In the genomic region with DNA sequence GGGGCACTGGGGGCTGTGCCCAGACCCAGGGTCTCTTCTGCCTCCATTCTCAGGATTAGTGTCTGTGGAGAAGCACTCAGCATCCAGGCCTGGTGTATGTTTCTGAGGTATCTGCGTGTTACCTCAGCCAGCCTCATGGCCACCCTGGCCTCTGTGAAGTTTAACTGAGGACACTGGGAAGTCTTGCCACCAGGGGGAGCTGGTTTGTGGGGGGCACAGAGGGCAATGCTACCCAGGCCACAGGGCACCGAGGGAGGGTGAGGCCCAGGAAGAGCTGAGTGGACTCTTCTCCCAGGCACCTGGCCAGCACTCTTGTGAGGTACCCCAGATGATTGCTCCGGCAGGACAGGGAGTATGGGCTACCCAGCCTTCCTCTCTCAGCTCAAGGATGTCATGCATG, we compare ENCODE assay signal across 9 mouse cellular contexts. TPM values are rescaled to one million over a fixed set of nuclear protein-coding genes. Genes with fewer than 3 reads are reported as not detected.
A peak's percentile ranks its signal among the peaks of the same experiment; 100 is the strongest.
DNase-seq lines count a peak whose midpoint lies in the region; ATAC-seq and TF ChIP-seq lines count a peak whose summit lies in the region.
"Had no signal": no experiment of that assay in that cellular context is flagged by ENCODE, and none has a peak within 500 bp of the region (broad histone marks: within the 10 kb centered on the region; RNA-seq: fewer than 3 reads in every experiment).

No protein-coding gene starts in this region.

- intact Hi-C loops in left cerebral cortex, postnatal 36 days (cut with DNase I), result loop anchor here (5.0 kb wide), 1 partner anchor 49 kb away; no protein-coding TSS in a partner anchor

- no peaks in the 10 kb centered on the region for H3K27me3 ChIP-seq in heart, postnatal 0 days (ENCODE audit: control insufficient read depth, insufficient read depth, low read length)
- no peaks in the 10 kb centered on the region for H3K27me3 ChIP-seq in heart, embryonic 12.5 days (replicated peaks)
- H3K27me3 ChIP-seq in midbrain, embryonic 15.5 days (replicated peaks), result no peaks in the 10 kb centered on the region

- no peak for TF ChIP-seq EP300 in heart, postnatal 0 days (IDR thresholded peaks at IDR 0.05; ENCODE audit: low read depth)

- H3K36me3 ChIP-seq in heart, postnatal 0 days (replicated peaks; ENCODE audit: control insufficient read depth, insufficient read depth, low read length), result 0 out of 2 replicates have a peak, but pooled peaks cover 1% of the 10 kb centered on the region
- peaks cover 3% of the 10 kb centered on the region for H3K36me3 ChIP-seq in heart, embryonic 12.5 days
- no peaks in the 10 kb centered on the region for H3K36me3 ChIP-seq in midbrain, embryonic 15.5 days (replicated peaks)
- H3K36me3 ChIP-seq: limb, embryonic 13.5 days had no signal

- WGBS in heart, postnatal 0 days, result 65% methylated on average over 3 of the region's 3 CpGs
- WGBS in heart, embryonic 12.5 days, result 58% methylated on average over 3 of the region's 3 CpGs
- 72% methylated on average over 3 of the region's 3 CpGs for WGBS in midbrain, embryonic 15.5 days

- DNase-seq in heart, postnatal 0 days (ENCODE audit: low spot score), result no peak
- peak; percentile 45 for DNase-seq in 416B (ENCODE audit: low read depth)
- DNase-seq in adrenal gland, postnatal 14 days, result peak; percentile 74
- DNase-seq in lung, postnatal 14 days, result peak; percentile 69
- DNase-seq in left cerebral cortex, postnatal 36 days (ENCODE audit: low spot score in 2 of 2), result no peak
- no peak for DNase-seq in gastrocnemius, postnatal 25 days

- ATAC-seq in heart, postnatal 0 days (ENCODE audit: insufficient read depth, low read depth), result no peak
- no peak for ATAC-seq in heart, embryonic 12.5 days (ENCODE audit: insufficient number of reproducible peaks, low FRiP score)
- no peak for ATAC-seq in midbrain, embryonic 15.5 days (replicated peaks)

- TF ChIP-seq CTCF in heart, postnatal 0 days (IDR thresholded peaks at IDR 0.05; ENCODE audit: low read depth), result peak; percentile 70

- H3K9me3 ChIP-seq in heart, postnatal 0 days (replicated peaks; ENCODE audit: control insufficient read depth, low read length), result no peaks in the 10 kb centered on the region
- no peaks in the 10 kb centered on the region for H3K9me3 ChIP-seq in heart, embryonic 12.5 days (replicated peaks)
- no peaks in the 10 kb centered on the region for H3K9me3 ChIP-seq in midbrain, embryonic 15.5 days
- H3K9me3 ChIP-seq: limb, embryonic 13.5 days had no signal

- no peak overlapping the region for H3K4me3 ChIP-seq in heart, postnatal 0 days (ENCODE audit: low read depth, low read length)
- H3K4me3 ChIP-seq in heart, embryonic 12.5 days, result no peak overlapping the region
- no peak overlapping the region for H3K4me3 ChIP-seq in midbrain, embryonic 15.5 days
- H3K4me3 ChIP-seq: limb, embryonic 13.5 days had no signal

- H3K9ac ChIP-seq in heart, postnatal 0 days (replicated peaks; ENCODE audit: low read depth, low read length), result no peak overlapping the region
- no peak overlapping the region for H3K9ac ChIP-seq in heart, embryonic 12.5 days
- no peak overlapping the region for H3K9ac ChIP-seq in midbrain, embryonic 15.5 days
- H3K9ac ChIP-seq: limb, embryonic 13.5 days had no signal

- no peak overlapping the region for H3K27ac ChIP-seq in heart, postnatal 0 days (ENCODE audit: low read depth)
- H3K27ac ChIP-seq in heart, embryonic 12.5 days (ENCODE audit: poor library complexity, severe bottlenecking), result no peak overlapping the region
- H3K27ac ChIP-seq in midbrain, embryonic 15.5 days, result no peak overlapping the region
- H3K27ac ChIP-seq: limb, embryonic 13.5 days had no signal

- peaks cover 16% of the 10 kb centered on the region for H3K4me1 ChIP-seq in heart, postnatal 0 days (ENCODE audit: control insufficient read depth, insufficient read depth)
- peaks cover 51% of the 10 kb centered on the region for H3K4me1 ChIP-seq in heart, embryonic 12.5 days (replicated peaks)
- H3K4me1 ChIP-seq in midbrain, embryonic 15.5 days, result peaks cover 19% of the 10 kb centered on the region

- H3K4me2 ChIP-seq in heart, postnatal 0 days (ENCODE audit: low read depth, low read length), result no peak overlapping the region
- no peak overlapping the region for H3K4me2 ChIP-seq in heart, embryonic 12.5 days
- no peak overlapping the region for H3K4me2 ChIP-seq in midbrain, embryonic 15.5 days
- H3K4me2 ChIP-seq: limb, embryonic 13.5 days had no signal

RNA-seq across cellular contexts. Expression of gene Selenon, which starts 31.5 kb away (rescaled TPM):
- total RNA-seq in heart, postnatal 0 days (2014; rRNA removed; ENCODE audit: low replicate concordance), result 18.2 and 30.5 TPM in 2 replicates
- 6.8 and 7.2 TPM in 2 replicates for polyA plus RNA-seq in heart, postnatal 0 days (2015; fragmentation: Nextera tagmentation; extraction: Ambion mirVana)
- 31.7 and 31.9 TPM in 2 replicates for polyA plus RNA-seq in heart, embryonic 12.5 days (2016; fragmentation: Nextera tagmentation; extraction: Ambion mirVana)
- 30.2 and 32.3 TPM in 2 replicates for total RNA-seq in adrenal gland, postnatal 14 days (2021)
- total RNA-seq in left cerebral cortex, postnatal 36 days (2021), result 10 to 100 TPM; 19.6 to 21.2 TPM
- polyA plus RNA-seq in midbrain, embryonic 15.5 days (2015; fragmentation: Nextera tagmentation; extraction: Ambion mirVana), result 28.3 and 35.6 TPM in 2 replicates
- 1 to 10 TPM; 6.5 to 7.2 TPM for total RNA-seq in gastrocnemius, postnatal 25 days (2021)

RNA-seq across cellular contexts. Expression of gene Mtfr1l, which starts 48.3 kb away (rescaled TPM):
- total RNA-seq in heart, postnatal 0 days (2014; rRNA removed; ENCODE audit: low replicate concordance), result 145 and 159 TPM in 2 replicates
- polyA plus RNA-seq in heart, postnatal 0 days (2015; fragmentation: Nextera tagmentation; extraction: Ambion mirVana), result 191 and 207 TPM in 2 replicates
- 151 and 156 TPM in 2 replicates for polyA plus RNA-seq in heart, embryonic 12.5 days (2016; fragmentation: Nextera tagmentation; extraction: Ambion mirVana)
- 103 and 113 TPM in 2 replicates for total RNA-seq in adrenal gland, postnatal 14 days (2021)
- total RNA-seq in left cerebral cortex, postnatal 36 days (2021), result 10 to 100 TPM; 61.9 to 70.2 TPM
- polyA plus RNA-seq in midbrain, embryonic 15.5 days (2015; fragmentation: Nextera tagmentation; extraction: Ambion mirVana), result 164 and 173 TPM in 2 replicates
- total RNA-seq in gastrocnemius, postnatal 25 days (2021), result 100 to 1,000 TPM; 120 to 122 TPM

Comparison
In these comparisons a context has a peak if more than half of its experiments do, and no peak if none do; other contexts are left out.
1. DNase-seq: peak in 416B (single experiment), adrenal gland, postnatal 14 days (single experiment) and lung, postnatal 14 days (single experiment); none in heart, postnatal 0 days (single experiment), left cerebral cortex, postnatal 36 days (0 of 2) and gastrocnemius, postnatal 25 days (single experiment).